Mouse (Mus musculus): ENCODE results near the gene Nceh1. TPM values are rescaled to one million over a fixed set of nuclear protein-coding genes. Genes with fewer than 3 reads are reported as not detected.

Gene Nceh1
- polyA plus RNA-seq, 1 experiment from 2014 or later: 4.9 TPM

DNA sequence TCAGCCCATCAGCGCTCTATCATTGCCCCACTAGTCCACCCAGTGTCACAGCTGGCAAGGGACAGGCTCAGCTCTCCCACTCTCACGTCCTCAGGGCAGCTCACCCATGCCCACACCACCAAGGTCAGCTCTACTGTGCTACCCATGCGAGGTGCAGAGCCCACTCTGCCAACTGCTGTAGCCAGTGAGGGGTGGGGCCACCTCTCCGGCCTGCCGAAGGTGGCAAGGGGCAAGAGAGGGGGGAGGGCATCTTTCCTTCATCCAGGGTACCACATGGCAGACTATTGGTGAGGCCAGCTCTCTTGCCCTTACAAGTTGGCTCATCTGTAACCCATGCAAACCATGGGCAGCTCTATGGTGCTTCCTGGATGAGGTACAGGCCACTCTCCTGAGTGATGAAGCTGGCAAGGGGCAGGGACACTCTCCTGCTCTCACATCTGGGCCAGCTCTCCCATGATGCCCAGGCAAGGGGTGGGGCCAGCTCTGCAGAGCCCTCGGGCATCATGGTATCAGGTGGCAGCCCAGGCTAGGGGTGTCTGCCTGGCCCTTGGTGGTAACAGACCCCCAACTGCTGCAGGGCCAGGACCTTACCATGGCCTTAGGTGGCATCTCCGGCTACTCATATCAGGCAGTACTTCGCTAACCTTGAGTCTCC is 12.9 kb downstream of the Nceh1 start:
- no peaks in the 10 kb centered on the region for H3K27me3 ChIP-seq (ENCODE audit: low read depth, poor library complexity, severe bottlenecking)
- H3K9me3 ChIP-seq (replicated peaks): no peaks in the 10 kb centered on the region
- no peaks in the 10 kb centered on the region for H3K36me3 ChIP-seq
- 94% methylated on average over 8 of the region's 8 CpGs for WGBS
- no peaks in the 10 kb centered on the region for H3K4me1 ChIP-seq
- no peak overlapping the region for H3K27ac ChIP-seq (replicated peaks)
- no peak for DNase-seq (ENCODE audit: low spot score)
- H3K4me3 ChIP-seq: no peak overlapping the region

DNA sequence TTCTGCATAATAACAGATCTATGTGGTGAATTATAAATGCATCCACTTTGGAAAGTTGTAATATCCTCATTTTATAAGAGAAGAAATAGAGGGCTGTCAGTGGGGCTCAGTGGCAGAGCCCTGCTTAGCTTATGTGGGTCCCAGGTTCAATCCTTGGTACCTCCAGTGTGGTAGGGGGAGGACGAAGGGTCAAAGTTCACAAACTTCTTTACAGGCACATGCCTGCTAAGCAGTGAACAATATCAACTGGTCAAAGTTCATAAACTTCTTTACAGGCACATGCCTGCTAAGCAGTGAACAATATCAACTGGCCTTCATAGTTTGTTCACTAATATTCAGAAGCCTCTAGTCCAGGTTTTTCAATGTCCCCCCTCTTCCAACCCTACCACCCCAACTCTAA is 13.8 kb downstream of the Nceh1 start:
- no peaks in the 10 kb centered on the region for H3K4me1 ChIP-seq
- H3K4me3 ChIP-seq: no peak overlapping the region
- H3K9me3 ChIP-seq (replicated peaks): no peaks in the 10 kb centered on the region
- no peak for DNase-seq (ENCODE audit: low spot score)
- no peaks in the 10 kb centered on the region for H3K36me3 ChIP-seq
- H3K27ac ChIP-seq (replicated peaks): no peak overlapping the region
- no peaks in the 10 kb centered on the region for H3K27me3 ChIP-seq (ENCODE audit: low read depth, poor library complexity, severe bottlenecking)
- WGBS: 91% methylated on average over 1 of the region's 1 CpGs

DNA sequence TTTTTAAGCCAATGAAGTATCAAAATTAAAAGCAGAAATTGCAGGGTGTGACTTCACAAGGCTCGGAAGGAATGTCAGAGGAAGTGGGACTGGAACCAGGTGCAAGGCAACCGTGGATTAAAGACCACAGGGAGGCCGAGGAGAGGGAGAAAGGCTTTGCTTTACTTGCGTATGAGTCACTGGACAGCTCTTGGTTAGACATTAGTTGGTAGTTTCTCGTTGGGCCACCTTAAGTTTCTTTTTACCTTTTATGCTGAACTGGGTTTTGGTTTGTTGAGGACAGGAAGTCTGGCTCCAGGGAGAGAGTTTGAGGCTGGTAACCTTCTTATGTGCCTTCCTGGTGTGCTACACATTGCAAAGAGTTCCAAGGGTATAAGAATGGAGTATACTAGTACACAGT is 15.1 kb downstream of the Nceh1 start:
- H3K27me3 ChIP-seq (ENCODE audit: low read depth, poor library complexity, severe bottlenecking): no peaks in the 10 kb centered on the region
- DNase-seq (ENCODE audit: low spot score): no peak
- 89% methylated on average over 5 of the region's 5 CpGs for WGBS
- no peak overlapping the region for H3K4me3 ChIP-seq
- H3K4me1 ChIP-seq: no peaks in the 10 kb centered on the region
- H3K36me3 ChIP-seq: no peaks in the 10 kb centered on the region
- H3K27ac ChIP-seq (replicated peaks): no peak overlapping the region
- H3K9me3 ChIP-seq (replicated peaks): no peaks in the 10 kb centered on the region

DNA sequence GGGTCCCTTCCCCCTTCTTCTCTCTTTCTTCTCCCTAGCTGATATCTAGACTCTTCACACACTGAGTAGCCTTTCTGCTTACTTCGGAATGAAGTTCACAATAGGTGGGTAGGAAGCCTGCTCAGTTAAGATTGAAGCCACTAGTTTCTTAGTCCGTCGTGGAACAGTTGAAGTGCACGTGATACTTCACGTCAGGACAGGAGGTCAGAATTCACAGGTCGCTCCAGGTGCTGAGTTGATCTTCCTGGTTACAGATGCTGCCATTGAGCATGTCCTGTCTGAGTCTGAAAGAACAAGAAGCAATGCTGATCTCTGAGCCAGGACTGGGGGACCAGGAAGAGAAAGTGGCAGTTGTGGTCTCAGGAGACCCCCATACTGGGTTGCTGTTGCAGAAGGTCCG is 16.4 kb downstream of the Nceh1 start:
- Histone ChIP-seq H3K36me3 (no peaks in the 10 kb centered on the region), H3K27ac (replicated peaks) (no peak overlapping the region), H3K4me1 (no peaks in the 10 kb centered on the region), H3K27me3 (ENCODE audit: low read depth, poor library complexity, severe bottlenecking) (no peaks in the 10 kb centered on the region), H3K9me3 (replicated peaks) (no peaks in the 10 kb centered on the region), H3K4me3 (no peak overlapping the region)
- WGBS: 90% methylated on average over 7 of the region's 7 CpGs
- no peak for DNase-seq (ENCODE audit: low spot score)

DNA sequence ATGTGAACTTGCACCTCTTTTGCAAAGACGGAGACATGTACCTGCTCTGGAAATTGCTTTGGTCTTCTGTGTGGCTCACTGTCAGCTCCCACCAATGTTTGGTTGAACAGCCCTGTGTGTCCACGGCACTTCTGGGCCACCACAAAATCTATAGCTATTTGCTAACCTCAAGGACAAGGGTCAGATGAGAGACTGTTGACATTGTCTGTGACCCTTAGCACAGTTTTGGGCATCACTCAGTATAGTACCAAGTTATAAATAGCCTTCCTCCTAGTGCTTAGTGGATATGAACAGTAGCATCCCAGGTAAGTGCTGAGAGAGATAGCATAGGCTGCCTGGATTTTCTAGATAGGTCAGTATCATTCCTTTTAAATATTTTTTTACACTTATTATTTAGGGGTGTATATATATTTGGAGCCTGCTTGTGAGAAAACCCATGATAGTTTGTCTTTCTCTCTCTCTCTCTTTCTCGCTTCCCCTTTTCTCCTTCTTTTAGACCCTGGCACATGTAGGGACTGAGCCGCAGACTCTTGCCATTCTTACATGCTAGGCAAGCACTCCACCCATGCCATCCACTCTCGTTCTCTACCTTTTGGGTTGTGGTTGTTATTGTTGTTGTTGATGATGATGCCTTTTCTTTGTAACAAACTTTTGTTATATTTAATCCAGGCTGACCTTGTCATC is 19.1 kb downstream of the Nceh1 start:
- Histone ChIP-seq H3K27ac (replicated peaks) (no peak overlapping the region), H3K27me3 (ENCODE audit: low read depth, poor library complexity, severe bottlenecking) (no peaks in the 10 kb centered on the region), H3K4me3 (no peak overlapping the region), H3K4me1 (peaks cover 7% of the 10 kb centered on the region; the same call in 1 of the 2 replicates), H3K9me3 (replicated peaks) (no peaks in the 10 kb centered on the region), H3K36me3 (no peaks in the 10 kb centered on the region)
- 82% methylated on average over 5 of the region's 5 CpGs for WGBS
- DNase-seq (ENCODE audit: low spot score): no peak

DNA sequence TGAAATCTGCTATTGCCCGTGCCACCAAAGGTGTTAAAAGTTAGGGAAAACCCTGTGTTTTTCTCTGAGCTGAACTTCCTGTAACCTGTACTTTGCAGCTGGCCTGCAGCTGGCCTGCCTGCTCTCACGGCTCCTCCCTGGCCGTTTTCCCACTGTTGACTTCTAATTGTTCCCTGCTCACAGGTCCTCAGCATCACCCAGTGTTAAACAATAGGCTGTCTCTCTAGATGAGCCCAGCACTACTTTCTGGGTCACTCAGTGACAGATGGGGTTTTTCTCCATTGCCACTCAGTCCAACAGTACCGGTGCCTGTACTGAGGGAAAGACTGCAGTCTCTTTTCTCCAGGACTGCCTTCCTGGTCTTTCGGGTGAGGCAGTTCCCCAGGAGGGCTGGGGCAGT is 22.3 kb downstream of the Nceh1 start:
- Histone ChIP-seq H3K27me3 (ENCODE audit: low read depth, poor library complexity, severe bottlenecking) (no peaks in the 10 kb centered on the region), H3K4me1 (peaks cover 7% of the 10 kb centered on the region; the same call in 1 of the 2 replicates), H3K9me3 (replicated peaks) (peaks cover 4% of the 10 kb centered on the region; the same call in 1 of the 2 replicates), H3K36me3 (0 out of 2 replicates have a peak, but pooled peaks cover 3% of the 10 kb centered on the region), H3K4me3 (no peak overlapping the region), H3K27ac (replicated peaks) (0 out of 2 replicates have a peak overlapping the region, but pooled peaks have one; percentile 38)
- DNase-seq (ENCODE audit: low spot score): no peak
- WGBS: 50% methylated on average over 5 of the region's 5 CpGs

DNA sequence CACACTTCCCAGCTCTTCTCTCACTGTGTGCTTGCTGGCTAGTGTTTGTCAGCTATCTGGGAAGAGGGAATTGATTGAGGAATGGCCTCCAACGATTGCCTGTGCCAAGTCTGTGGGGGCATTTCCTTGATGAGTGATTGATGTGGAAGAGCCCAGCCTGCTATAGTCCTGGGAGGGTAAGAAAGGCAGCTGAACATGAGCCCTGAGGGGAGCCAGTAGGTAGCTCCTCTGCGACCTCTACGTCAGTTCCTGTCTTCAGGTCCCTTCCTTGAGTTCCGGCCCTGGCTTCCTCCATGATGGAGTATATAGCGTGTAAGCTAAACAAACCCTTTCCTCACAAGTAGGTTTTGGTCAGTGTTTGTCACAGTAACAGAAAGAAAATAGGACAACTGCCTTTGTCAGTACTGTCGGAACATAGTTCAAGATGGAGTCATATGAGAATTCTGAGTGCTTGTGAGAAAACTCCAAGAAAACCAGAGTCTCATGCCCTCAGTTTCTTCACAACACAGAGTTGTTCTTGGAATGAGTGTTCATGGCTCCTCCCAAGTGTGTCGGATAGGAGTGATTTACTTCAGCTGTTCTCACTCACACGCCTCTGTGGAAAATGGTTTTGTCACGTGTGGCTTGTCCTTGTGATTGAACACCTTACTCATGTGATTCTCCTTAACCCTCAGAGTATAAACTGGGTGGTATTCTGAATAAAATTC is 22.9 kb downstream of the Nceh1 start:
- no peak overlapping the region for H3K4me3 ChIP-seq
- H3K4me1 ChIP-seq: peaks cover 11% of the 10 kb centered on the region; the same call in 1 of the 2 replicates
- peaks cover 4% of the 10 kb centered on the region; the same call in 1 of the 2 replicates for H3K9me3 ChIP-seq (replicated peaks)
- H3K27me3 ChIP-seq (ENCODE audit: low read depth, poor library complexity, severe bottlenecking): no peaks in the 10 kb centered on the region
- DNase-seq (ENCODE audit: low spot score): no peak
- 87% methylated on average over 9 of the region's 9 CpGs for WGBS
- H3K36me3 ChIP-seq: 0 out of 2 replicates have a peak, but pooled peaks cover 3% of the 10 kb centered on the region
- H3K27ac ChIP-seq (replicated peaks): 0 out of 2 replicates have a peak overlapping the region, but pooled peaks have one; percentile 38

DNA sequence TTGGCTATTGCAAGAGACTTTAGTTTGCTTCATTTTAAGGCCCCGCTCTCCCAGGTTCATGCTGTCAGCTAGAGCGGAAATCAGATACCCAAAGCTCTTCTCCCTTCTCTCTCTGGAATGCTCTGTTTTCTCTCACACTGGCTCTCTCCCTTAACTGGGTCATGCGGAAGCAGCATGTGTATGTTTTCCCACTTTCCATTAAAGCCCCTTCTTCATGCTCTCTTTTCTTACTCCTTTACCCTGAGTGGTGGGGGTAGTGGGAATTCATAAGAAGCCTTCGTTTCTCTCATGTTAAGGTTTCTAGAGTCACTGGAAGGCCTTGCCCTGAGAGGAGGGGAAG is 23.4 kb downstream of the Nceh1 start:
- peaks cover 11% of the 10 kb centered on the region; the same call in 1 of the 2 replicates for H3K4me1 ChIP-seq
- DNase-seq (ENCODE audit: low spot score): no peak
- WGBS: 76% methylated on average over 4 of the region's 4 CpGs
- 0 out of 2 replicates have a peak, but pooled peaks cover 3% of the 10 kb centered on the region for H3K36me3 ChIP-seq
- no peaks in the 10 kb centered on the region for H3K27me3 ChIP-seq (ENCODE audit: low read depth, poor library complexity, severe bottlenecking)
- H3K9me3 ChIP-seq (replicated peaks): peaks cover 4% of the 10 kb centered on the region; the same call in 1 of the 2 replicates
- H3K27ac ChIP-seq (replicated peaks): no peak overlapping the region
- H3K4me3 ChIP-seq: no peak overlapping the region

DNA sequence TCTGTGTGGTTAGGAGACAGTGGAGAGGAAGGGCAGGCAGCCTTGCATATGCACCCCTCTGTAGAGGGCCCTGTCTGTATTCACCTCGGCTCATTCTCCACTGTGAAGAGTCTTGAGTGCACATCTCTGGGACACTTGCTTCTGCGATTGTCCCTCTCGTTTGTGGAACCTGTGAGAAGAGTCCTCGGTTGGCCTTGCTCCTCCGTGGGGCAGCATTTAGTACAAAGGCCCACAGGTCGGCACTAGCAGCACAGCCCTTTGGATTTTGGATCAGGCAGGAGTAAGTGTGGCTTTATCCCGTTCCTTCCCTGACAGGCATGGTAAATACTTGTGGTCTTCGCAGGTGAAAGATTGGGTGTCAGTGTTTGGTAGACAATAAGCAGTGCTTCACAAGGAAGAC is 23.8 kb downstream of the Nceh1 start:
- no peak overlapping the region for H3K27ac ChIP-seq (replicated peaks)
- H3K36me3 ChIP-seq: 0 out of 2 replicates have a peak, but pooled peaks cover 3% of the 10 kb centered on the region
- H3K4me3 ChIP-seq: no peak overlapping the region
- peaks cover 4% of the 10 kb centered on the region; the same call in 1 of the 2 replicates for H3K9me3 ChIP-seq (replicated peaks)
- DNase-seq (ENCODE audit: low spot score): no peak
- H3K4me1 ChIP-seq: peaks cover 11% of the 10 kb centered on the region; the same call in 1 of the 2 replicates
- H3K27me3 ChIP-seq (ENCODE audit: low read depth, poor library complexity, severe bottlenecking): no peaks in the 10 kb centered on the region
- 88% methylated on average over 8 of the region's 8 CpGs for WGBS

DNA sequence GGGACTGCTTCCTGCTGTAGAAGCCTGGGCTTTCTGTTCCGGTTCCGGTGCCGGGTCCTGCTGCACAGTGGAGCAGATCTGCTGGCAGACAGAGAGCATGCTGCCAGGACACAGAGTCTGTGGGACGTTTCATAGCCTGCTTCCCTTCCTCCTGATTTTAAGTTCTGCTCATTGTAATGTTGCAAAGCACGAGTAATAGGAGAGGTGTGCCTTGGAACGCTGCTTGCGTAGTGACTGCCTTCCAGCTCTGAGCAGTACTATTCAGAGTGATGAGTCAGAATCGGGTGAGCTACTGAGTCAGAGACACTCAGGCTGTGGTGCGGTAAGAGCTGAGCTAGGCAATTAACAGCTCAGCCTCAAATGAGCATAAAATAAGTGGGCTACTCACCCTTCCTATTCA is 26.9 kb downstream of the Nceh1 start:
- WGBS: 88% methylated on average over 9 of the region's 9 CpGs
- H3K27me3 ChIP-seq (ENCODE audit: low read depth, poor library complexity, severe bottlenecking): no peaks in the 10 kb centered on the region
- H3K9me3 ChIP-seq (replicated peaks): peaks cover 4% of the 10 kb centered on the region; the same call in 1 of the 2 replicates
- 0 out of 2 replicates have a peak, but pooled peaks cover 3% of the 10 kb centered on the region for H3K36me3 ChIP-seq
- H3K4me3 ChIP-seq: no peak overlapping the region
- H3K4me1 ChIP-seq: peaks cover 11% of the 10 kb centered on the region; the same call in 1 of the 2 replicates
- DNase-seq (ENCODE audit: low spot score): no peak
- H3K27ac ChIP-seq (replicated peaks): no peak overlapping the region

DNA sequence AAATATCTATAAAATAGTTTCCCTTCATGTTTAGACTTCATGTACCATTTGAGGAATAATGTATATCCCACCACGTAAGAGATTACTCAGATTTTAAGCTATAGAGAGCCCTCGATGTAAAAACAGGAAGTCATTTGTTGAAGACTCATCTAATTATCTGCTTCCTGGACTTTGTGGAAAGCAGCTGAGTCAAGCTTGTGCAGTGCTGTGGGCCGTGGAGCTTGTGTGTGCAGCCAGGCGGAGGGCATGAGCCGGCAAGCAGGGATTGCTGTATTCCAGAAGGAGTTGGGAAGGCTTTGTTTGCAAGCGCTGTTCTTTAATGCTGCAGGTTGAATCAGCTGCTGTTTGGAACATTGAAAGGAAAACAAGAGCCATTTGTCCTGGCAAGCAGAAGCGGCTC is 27.5 kb downstream of the Nceh1 start:
- Histone ChIP-seq H3K9me3 (replicated peaks) (peaks cover 4% of the 10 kb centered on the region; the same call in 1 of the 2 replicates), H3K4me3 (no peak overlapping the region), H3K4me1 (peaks cover 6% of the 10 kb centered on the region; the same call in 1 of the 2 replicates), H3K36me3 (0 out of 2 replicates have a peak, but pooled peaks cover 3% of the 10 kb centered on the region), H3K27ac (replicated peaks) (no peak overlapping the region), H3K27me3 (ENCODE audit: low read depth, poor library complexity, severe bottlenecking) (no peaks in the 10 kb centered on the region)
- DNase-seq (ENCODE audit: low spot score): no peak
- 59% methylated on average over 7 of the region's 7 CpGs for WGBS

DNA sequence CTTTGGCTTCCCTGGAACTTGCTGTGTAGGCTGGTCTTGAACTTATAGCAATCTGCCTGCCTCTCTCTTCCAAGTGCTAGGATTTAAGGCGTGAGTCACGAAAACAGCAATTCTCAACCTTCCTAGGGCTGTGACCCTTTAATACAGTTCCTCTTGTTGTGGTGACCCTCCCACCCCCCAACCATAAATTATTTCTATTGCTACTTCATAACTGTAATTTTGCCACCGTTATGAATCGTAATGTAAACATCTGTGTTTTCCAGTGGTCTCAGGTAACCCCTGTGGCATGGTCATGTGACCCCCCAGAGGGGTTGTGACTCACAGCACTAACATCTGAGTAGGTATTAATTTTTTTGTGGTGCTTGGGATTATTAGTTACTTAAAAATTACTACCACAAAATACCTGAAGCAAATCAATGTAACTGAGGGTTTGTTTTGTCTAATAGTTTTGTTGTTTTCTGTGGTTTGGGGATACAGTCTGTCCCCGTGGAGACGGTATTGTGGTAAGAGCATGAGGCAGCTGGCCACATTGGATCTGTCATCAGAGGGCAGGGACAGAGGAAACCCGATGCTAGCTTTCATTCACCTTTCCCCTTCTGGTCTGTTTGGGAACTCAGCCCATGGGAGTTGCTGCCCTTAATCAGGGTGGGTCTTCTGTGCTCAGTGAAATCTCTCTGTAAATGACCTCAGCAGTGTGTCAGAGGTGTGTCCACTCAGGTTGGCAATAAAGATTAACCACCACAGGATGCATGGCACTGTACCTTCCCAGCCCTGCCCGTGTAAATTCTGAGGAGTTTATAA is 31.5 kb downstream of the Nceh1 start:
- no peak overlapping the region for H3K4me3 ChIP-seq
- 87% methylated on average over 8 of the region's 8 CpGs for WGBS
- H3K27ac ChIP-seq (replicated peaks): no peak overlapping the region
- H3K27me3 ChIP-seq (ENCODE audit: low read depth, poor library complexity, severe bottlenecking): no peaks in the 10 kb centered on the region
- H3K9me3 ChIP-seq (replicated peaks): peaks cover 3% of the 10 kb centered on the region; the same call in 1 of the 2 replicates
- no peak for DNase-seq (ENCODE audit: low spot score)
- H3K36me3 ChIP-seq: 0 out of 2 replicates have a peak, but pooled peaks cover 2% of the 10 kb centered on the region
- H3K4me1 ChIP-seq: 0 out of 2 replicates have a peak, but pooled peaks cover 4% of the 10 kb centered on the region

Data from midbrain, embryonic 10.5 days (tissue).